Mouse (Mus musculus) kidney, adult 2 months (tissue): ENCODE measurements at regions not wholly inside any gene's neighbourhood (a gene's known extent, or its start where the extent isn't known, plus 50 kb on each side); places are given as distances from the start of the nearest gene placed in this dataset.

Experiments
- CTCF ChIP-seq: fragments of 200-500 bp; conservative IDR thresholded peaks from 2 replicates; pipeline ENCODE4 v1.5.1; 2011; ENCODE audit warnings: low read depth, mild to moderate bottlenecking, control low read depth, low read length, moderate library complexity, mixed read lengths; ENCODE audit not compliant: insufficient read depth, insufficient read length
- POLR2A ChIP-seq: fragments of 200-500 bp; IDR thresholded peaks from one replicate; pipeline ENCODE4 v1.6.1; 2011; ENCODE audit warnings: low read depth, low read length, control low read depth

- TF ChIP-seq POLR2A (no peak), CTCF (no peak)
These were observed 623.6 kb upstream of the BB014433 start for GRCm38 (mm10) chr8:15669515-15669914.
